Mouse (Mus musculus): ENCODE measurements around the gene Zfyve28. TPM values are rescaled to one million over a fixed set of nuclear protein-coding genes. Genes with fewer than 3 reads are reported as not detected.

The Zfyve28 gene
- polyA plus RNA-seq, 1 experiment from 2014 or later, result 5.4 TPM

DNA sequence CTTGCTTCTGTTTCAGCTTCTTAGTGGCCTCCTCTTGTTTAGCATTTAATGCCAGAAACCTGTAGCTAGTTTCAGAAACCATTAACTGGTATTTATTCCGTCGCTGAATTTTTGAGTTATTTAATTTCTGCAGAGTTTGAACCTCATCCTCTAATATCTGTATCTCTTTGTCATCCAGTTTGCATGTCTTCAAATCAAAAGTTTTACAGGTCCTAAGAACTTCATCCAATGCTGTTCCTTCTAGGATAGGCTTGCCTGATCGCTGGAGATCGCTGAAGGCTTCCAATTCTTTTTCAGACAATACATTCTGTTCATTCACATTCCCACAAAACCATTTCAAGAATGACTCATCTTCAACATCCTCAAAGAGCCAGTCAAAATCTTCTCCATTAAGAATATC is 120.4 kb downstream of the Zfyve28 start:
- Histone ChIP-seq H3K36me3 (peaks cover 13% of the 10 kb centered on the region), H3K4me2 (no peak overlapping the region; the same call in 1 of the 2 replicates)
- no peak for ATAC-seq (ENCODE audit: low FRiP score)

DNA sequence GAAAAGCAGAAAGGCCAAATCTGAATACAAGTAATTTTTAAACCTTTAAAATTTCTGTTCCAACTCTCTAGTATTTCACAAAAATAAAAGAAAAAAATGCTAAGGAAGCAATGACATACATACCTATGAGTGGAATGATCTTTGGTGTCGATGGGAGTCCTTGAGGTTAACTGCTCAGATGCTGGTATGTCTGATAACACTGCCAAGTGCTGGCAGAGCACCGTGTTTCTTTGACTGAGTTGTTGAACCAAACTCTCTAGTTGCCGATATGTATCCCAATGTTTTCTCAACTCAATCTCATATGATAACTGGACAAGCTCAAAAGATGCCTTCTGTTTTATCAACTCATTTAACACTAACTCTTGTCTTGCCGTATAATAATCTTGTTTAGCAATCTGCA is 122.5 kb downstream of the Zfyve28 start:
- Histone ChIP-seq H3K36me3 (peaks cover 3% of the 10 kb centered on the region; the same call in 1 of the 2 replicates), H3K9ac (no peak overlapping the region), H3K4me1 (replicated peaks) (peaks cover 15% of the 10 kb centered on the region), H3K27me3 (no peaks in the 10 kb centered on the region), H3K4me3 (no peak overlapping the region), H3K27ac (no peak overlapping the region), H3K4me2 (no peak overlapping the region), H3K9me3 (no peaks in the 10 kb centered on the region)
- WGBS, result 91% methylated on average over 4 of the region's 4 CpGs
- no peak for ATAC-seq (ENCODE audit: low FRiP score)

More for the DNA sequence above, 120.4 kb downstream of the Zfyve28 start:
- no peaks in the 10 kb centered on the region for H3K9me3 ChIP-seq
- H3K4me1 ChIP-seq (replicated peaks), result peaks cover 15% of the 10 kb centered on the region
- H3K4me3 ChIP-seq, result no peak overlapping the region
- 82% methylated on average over 4 of the region's 4 CpGs for WGBS
- no peak overlapping the region for H3K27ac ChIP-seq
- no peaks in the 10 kb centered on the region for H3K27me3 ChIP-seq
- H3K9ac ChIP-seq, result no peak overlapping the region

- ATAC-seq (ENCODE audit: low FRiP score), result no peak
- no peak overlapping the region for H3K27ac ChIP-seq
- no peaks in the 10 kb centered on the region for H3K27me3 ChIP-seq
- no peaks in the 10 kb centered on the region for H3K4me1 ChIP-seq (replicated peaks)
- no peaks in the 10 kb centered on the region for H3K9me3 ChIP-seq
- no peak overlapping the region for H3K4me3 ChIP-seq
- H3K4me2 ChIP-seq, result no peak overlapping the region
- no peak overlapping the region for H3K9ac ChIP-seq
- H3K36me3 ChIP-seq, result peaks cover 6% of the 10 kb centered on the region; the same call in 1 of the 2 replicates
These were observed 139.8 kb downstream of the Zfyve28 start for GRCm38 (mm10) chr5:34148476-34148875.

GRCm38 (mm10) chr5:34147554-34147953 is 140.7 kb downstream of the Zfyve28 start:
- no peak overlapping the region for H3K27ac ChIP-seq
- H3K4me1 ChIP-seq (replicated peaks), result no peaks in the 10 kb centered on the region
- H3K36me3 ChIP-seq, result peaks cover 3% of the 10 kb centered on the region; the same call in 1 of the 2 replicates
- no peak overlapping the region for H3K4me2 ChIP-seq
- no peak overlapping the region for H3K9ac ChIP-seq
- no peak overlapping the region for H3K4me3 ChIP-seq
- ATAC-seq (ENCODE audit: low FRiP score), result no peak
- no peaks in the 10 kb centered on the region for H3K27me3 ChIP-seq
- no peaks in the 10 kb centered on the region for H3K9me3 ChIP-seq
- 89% methylated on average over 3 of the region's 3 CpGs for WGBS

Other genes starting within 250 kb of the Zfyve28 start
- gene Poln, start 119.0 kb downstream of the Zfyve28 start, polyA plus RNA-seq (2015; fragmentation: Nextera tagmentation; extraction: Ambion mirVana), result 0.14 and 0.28 TPM in 2 replicates
- 19.0 and 19.7 TPM in 2 replicates for gene Haus3, start 118.9 kb downstream of the Zfyve28 start, polyA plus RNA-seq (2015; fragmentation: Nextera tagmentation; extraction: Ambion mirVana)
- gene Mxd4, start 100.7 kb downstream of the Zfyve28 start, polyA plus RNA-seq (2015; fragmentation: Nextera tagmentation; extraction: Ambion mirVana), result 33.5 and 33.6 TPM in 2 replicates
- 0.08 TPM in 1 of 2 replicates, not detected in the other for gene Cfap99, start 151 bp upstream of the Zfyve28 start, polyA plus RNA-seq (2015; fragmentation: Nextera tagmentation; extraction: Ambion mirVana)
- 131 and 140 TPM in 2 replicates for gene Rnf4, start 47.8 kb upstream of the Zfyve28 start, polyA plus RNA-seq (2015; fragmentation: Nextera tagmentation; extraction: Ambion mirVana)
- gene Fam193a, start 81.5 kb upstream of the Zfyve28 start, polyA plus RNA-seq (2015; fragmentation: Nextera tagmentation; extraction: Ambion mirVana), result 16.7 and 17.6 TPM in 2 replicates
- gene Tnip2, start 225.5 kb upstream of the Zfyve28 start, polyA plus RNA-seq (2015; fragmentation: Nextera tagmentation; extraction: Ambion mirVana), result 10.3 and 10.7 TPM in 2 replicates
- gene Sh3bp2, start 237.4 kb upstream of the Zfyve28 start, polyA plus RNA-seq (2015; fragmentation: Nextera tagmentation; extraction: Ambion mirVana), result 17.1 and 20.9 TPM in 2 replicates

Measured in hindbrain, embryonic 13.5 days (tissue).